9 mouse cellular contexts compared by ENCODE assay signal in genomic region chr19:60341485-60341884, GRCm38 (mm10).
A peak's percentile ranks its signal among the peaks of the same experiment; 100 is the strongest.
DNase-seq lines count a peak whose midpoint lies in the region; ATAC-seq and TF ChIP-seq lines count a peak whose summit lies in the region.
"Had no signal": no experiment of that assay in that cellular context is flagged by ENCODE, and none has a peak within 500 bp of the region (broad histone marks: within the 10 kb centered on the region; RNA-seq: fewer than 3 reads in every experiment).

No protein-coding gene starts in this region.

- no peaks in the 10 kb centered on the region for H3K9me3 ChIP-seq in embryonic facial prominence, embryonic 14.5 days (ENCODE audit: control insufficient read depth, low read length)
- H3K9me3 ChIP-seq in kidney, postnatal 0 days (replicated peaks; ENCODE audit: low read length): no peaks in the 10 kb centered on the region
- no peaks in the 10 kb centered on the region for H3K9me3 ChIP-seq in liver, embryonic 14.5 days (ENCODE audit: control insufficient read depth, low read length)
- H3K9me3 ChIP-seq: liver, embryonic 15.5 days had no signal

- no peak overlapping the region for H3K9ac ChIP-seq in embryonic facial prominence, embryonic 14.5 days (ENCODE audit: low read depth, low read length)
- no peak overlapping the region for H3K9ac ChIP-seq in kidney, postnatal 0 days (ENCODE audit: low read depth, low read length)
- no peak overlapping the region for H3K9ac ChIP-seq in liver, embryonic 14.5 days (replicated peaks)
- H3K9ac ChIP-seq: liver, embryonic 15.5 days had no signal

- no peak overlapping the region for H3K4me2 ChIP-seq in embryonic facial prominence, embryonic 14.5 days (ENCODE audit: low read depth, low read length)
- no peak overlapping the region for H3K4me2 ChIP-seq in kidney, postnatal 0 days (ENCODE audit: low read length)
- H3K4me2 ChIP-seq in liver, embryonic 14.5 days (ENCODE audit: low read depth): no peak overlapping the region
- H3K4me2 ChIP-seq: liver, embryonic 15.5 days had no signal

- 9% methylated on average over 3 of the region's 3 CpGs for WGBS in embryonic facial prominence, embryonic 14.5 days
- 10% methylated on average over 3 of the region's 3 CpGs for WGBS in kidney, postnatal 0 days
- 13% methylated on average over 3 of the region's 3 CpGs for WGBS in liver, embryonic 14.5 days (ENCODE audit: insufficient replicate concordance)

- no peak overlapping the region for H3K4me3 ChIP-seq in embryonic facial prominence, embryonic 14.5 days (ENCODE audit: low read depth, low read length)
- H3K4me3 ChIP-seq in kidney, postnatal 0 days (replicated peaks; ENCODE audit: low read depth, low read length): no peak overlapping the region
- H3K4me3 ChIP-seq in liver, embryonic 14.5 days (ENCODE audit: insufficient read depth in 1 of 2, low read depth in 2 of 2, low read length in 2 of 2): no peak overlapping the region
- H3K4me3 ChIP-seq: liver, embryonic 15.5 days had no signal

- no peak overlapping the region for H3K27ac ChIP-seq in embryonic facial prominence, embryonic 14.5 days (replicated peaks; ENCODE audit: low read depth, low read length)
- H3K27ac ChIP-seq in kidney, postnatal 0 days: no peak overlapping the region
- H3K27ac ChIP-seq in liver, embryonic 14.5 days: no peak overlapping the region
- H3K27ac ChIP-seq: liver, embryonic 15.5 days had no signal

- DNase-seq in CD4-positive, CD25-positive, alpha-beta regulatory T cell, adult 2 months (ENCODE audit: low read depth, low spot score): peak; percentile 65
- peak; percentile 7 for DNase-seq in 3134 (ENCODE audit: extremely low read depth, insufficient read length, low spot score)
- peak; percentile 72 for DNase-seq in adrenal gland, postnatal 14 days
- peak; percentile 79 for DNase-seq in embryonic facial prominence, embryonic 14.5 days (ENCODE audit: low spot score)
- peak; percentile 87 for DNase-seq in kidney, postnatal 0 days (ENCODE audit: low spot score)
- peak; percentile 15 to 22 (median 17) for DNase-seq in liver, embryonic 14.5 days (ENCODE audit: low read depth in 3 of 3, low spot score in 3 of 3)
- DNase-seq in right cerebral cortex, adult 18-20 months: peak; percentile 49

- no peak for TF ChIP-seq EP300 in liver, embryonic 14.5 days (IDR thresholded peaks at IDR 0.05; ENCODE audit: low read depth)

- no peak for ATAC-seq in CD4-positive, CD25-positive, alpha-beta regulatory T cell, adult 4 months
- ATAC-seq in embryonic facial prominence, embryonic 14.5 days (ENCODE audit: low read depth): peak; percentile 72; the same call in 1 of the 2 replicates
- ATAC-seq in kidney, postnatal 0 days (replicated peaks; ENCODE audit: low FRiP score, low read depth): no peak
- no peak for ATAC-seq in liver, embryonic 14.5 days (ENCODE audit: insufficient read depth)

- H3K36me3 ChIP-seq in embryonic facial prominence, embryonic 14.5 days (ENCODE audit: control insufficient read depth, insufficient read depth, low read length): no peaks in the 10 kb centered on the region
- H3K36me3 ChIP-seq in kidney, postnatal 0 days (ENCODE audit: insufficient read depth, low read length): no peaks in the 10 kb centered on the region
- no peaks in the 10 kb centered on the region for H3K36me3 ChIP-seq in liver, embryonic 14.5 days (replicated peaks; ENCODE audit: control insufficient read depth, insufficient read depth, low read depth)
- H3K36me3 ChIP-seq: liver, embryonic 15.5 days had no signal

- peak; percentile 91 for TF ChIP-seq CTCF in kidney, postnatal 0 days (IDR thresholded peaks at IDR 0.05; ENCODE audit: low read depth)
- peak; percentile 80 for TF ChIP-seq CTCF in liver, embryonic 14.5 days (IDR thresholded peaks at IDR 0.05; ENCODE audit: low read depth)

- H3K27me3 ChIP-seq in embryonic facial prominence, embryonic 14.5 days (replicated peaks; ENCODE audit: control insufficient read depth, insufficient read depth, low read length): no peaks in the 10 kb centered on the region
- H3K27me3 ChIP-seq in kidney, postnatal 0 days (ENCODE audit: insufficient read depth, low read length): no peaks in the 10 kb centered on the region
- H3K27me3 ChIP-seq in liver, embryonic 14.5 days (ENCODE audit: control insufficient read depth, insufficient read depth, low read length): no peaks in the 10 kb centered on the region
- H3K27me3 ChIP-seq: liver, embryonic 15.5 days had no signal

- H3K4me1 ChIP-seq in embryonic facial prominence, embryonic 14.5 days (ENCODE audit: control insufficient read depth, insufficient read depth, low read length): no peaks in the 10 kb centered on the region
- H3K4me1 ChIP-seq in kidney, postnatal 0 days (replicated peaks; ENCODE audit: insufficient read depth, low read length): no peaks in the 10 kb centered on the region
- no peaks in the 10 kb centered on the region for H3K4me1 ChIP-seq in liver, embryonic 14.5 days (replicated peaks; ENCODE audit: control insufficient read depth in 2 of 2, insufficient read depth in 2 of 2, low read length in 1 of 2)
- H3K4me1 ChIP-seq: liver, embryonic 15.5 days had no signal

Comparison
In these comparisons a context has a peak if more than half of its experiments do, and no peak if none do; other contexts are left out.
1. DNase-seq: peak in every context shown above with its lines; median percentile 87 in kidney, postnatal 0 days; 79 in embryonic facial prominence, embryonic 14.5 days; 72 in adrenal gland, postnatal 14 days; 65 in CD4-positive, CD25-positive, alpha-beta regulatory T cell, adult 2 months; 49 in right cerebral cortex, adult 18-20 months; 17 in liver, embryonic 14.5 days; 7 in 3134.